Mouse (Mus musculus): ENCODE results near the gene Lrrc36. TPM values are rescaled to one million over a fixed set of nuclear protein-coding genes. Genes with fewer than 3 reads are reported as not detected.

Lrrc36 gene
- polyA plus RNA-seq, 1 experiment, result 0.48 TPM

- DNase-seq (ENCODE audit: low spot score), result no peak
These were observed 53.4 kb downstream of the Lrrc36 start for GRCm38 (mm10) chr8:105466700-105467291.

GRCm38 (mm10) chr8:105467396-105467985, 54.1 kb downstream of the Lrrc36 start:
- no peak for DNase-seq (ENCODE audit: low spot score)

- no peak for DNase-seq (ENCODE audit: low spot score)
These were observed 54.8 kb downstream of the Lrrc36 start for GRCm38 (mm10) chr8:105468002-105468720.

GRCm38 (mm10) chr8:105469041-105469695, 55.8 kb downstream of the Lrrc36 start:
- DNase-seq (ENCODE audit: low spot score), result no peak

DNA sequence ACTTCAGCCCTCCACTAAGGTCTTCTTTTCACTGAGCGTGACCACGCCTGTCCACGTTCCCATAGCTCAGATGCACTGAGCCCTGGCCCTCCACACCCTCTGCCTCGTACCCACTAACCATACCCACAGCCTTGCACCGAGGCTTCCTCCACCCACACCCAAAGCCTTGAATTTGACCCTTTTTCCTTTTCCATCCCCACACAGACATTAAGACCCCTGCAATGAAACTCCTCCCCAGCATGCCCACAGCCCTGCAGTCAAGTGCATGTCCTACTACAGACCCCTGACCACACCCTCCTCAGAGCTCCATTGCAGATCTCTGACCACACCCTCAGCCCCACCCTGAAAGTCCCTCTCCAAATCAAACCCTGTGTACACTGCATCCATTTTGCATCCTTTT, 56.4 kb downstream of the Lrrc36 start:
- no peak for DNase-seq (ENCODE audit: low spot score)

GRCm38 (mm10) chr8:105470262-105470661, 56.9 kb downstream of the Lrrc36 start:
- DNase-seq (ENCODE audit: low spot score), result no peak

- DNase-seq (ENCODE audit: low spot score), result no peak
These were observed 57.4 kb downstream of the Lrrc36 start for GRCm38 (mm10) chr8:105470681-105471313.

DNA sequence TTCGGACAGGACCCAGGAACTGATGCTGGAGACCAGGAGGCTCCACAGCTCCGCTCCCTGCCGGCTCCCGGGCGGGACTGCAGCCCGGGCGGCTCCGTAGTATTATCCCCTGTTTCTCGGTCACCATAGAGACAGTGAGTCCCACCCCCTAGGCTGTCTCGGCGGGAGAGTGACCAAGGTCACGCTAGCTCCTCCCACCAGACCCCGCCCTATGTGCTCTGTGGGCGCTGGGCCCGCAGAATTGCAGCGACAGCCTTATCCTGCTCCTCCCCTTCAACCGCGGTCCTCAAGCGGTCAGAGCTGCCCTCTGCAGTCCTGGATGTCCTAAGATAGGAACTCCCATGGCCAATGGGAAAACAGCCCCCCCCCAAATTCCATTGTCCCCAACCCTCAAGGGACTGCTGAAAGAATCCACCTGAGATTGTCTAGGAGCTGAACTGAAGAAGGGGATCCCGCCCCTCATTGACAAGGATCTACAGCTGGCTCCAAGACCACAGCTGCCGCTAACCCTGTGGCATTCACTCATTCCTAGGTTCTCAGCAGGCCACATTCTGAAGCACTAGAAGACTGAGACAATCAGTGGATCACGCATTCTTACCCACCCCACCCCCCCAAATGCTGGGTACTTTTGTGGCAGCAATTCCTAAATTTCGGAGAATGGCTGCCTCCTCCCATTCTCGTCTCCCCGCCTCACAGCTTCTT, 58.1 kb downstream of the Lrrc36 start, which contains the start of gene Tppp3:
Gene Tppp3, minus strand, starts transcription at position 213 of the 702 bp plus-strand sequence.
- DNase-seq (ENCODE audit: low spot score), result peak; percentile 70

DNA sequence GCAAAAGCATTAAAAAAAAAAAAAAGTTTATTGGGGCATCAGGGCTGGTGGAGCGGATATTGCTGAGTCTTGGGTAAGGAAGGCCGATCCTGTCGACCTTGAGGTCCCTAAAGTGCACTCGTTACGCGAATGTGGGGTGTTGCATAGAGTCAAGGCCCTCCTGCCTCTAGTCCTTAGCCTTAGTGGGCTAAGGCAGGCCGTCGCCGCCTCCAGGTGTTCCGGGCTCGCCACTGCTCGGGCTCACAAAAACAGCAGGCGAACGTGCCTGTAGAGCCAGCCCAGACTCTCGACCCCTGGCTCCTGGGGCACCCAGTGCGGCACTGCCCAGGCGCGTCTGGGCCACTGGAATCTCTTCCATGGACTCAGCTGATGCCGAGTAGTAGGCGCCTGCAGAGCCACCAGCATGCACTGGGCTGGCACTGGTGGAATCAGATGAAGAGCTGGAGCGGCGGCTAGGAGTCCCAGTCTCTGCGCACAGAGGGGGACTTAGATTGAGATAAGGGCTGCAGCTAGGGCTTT, 59.1 kb downstream of the Lrrc36 start:
- DNase-seq (ENCODE audit: low spot score), result no peak

DNA sequence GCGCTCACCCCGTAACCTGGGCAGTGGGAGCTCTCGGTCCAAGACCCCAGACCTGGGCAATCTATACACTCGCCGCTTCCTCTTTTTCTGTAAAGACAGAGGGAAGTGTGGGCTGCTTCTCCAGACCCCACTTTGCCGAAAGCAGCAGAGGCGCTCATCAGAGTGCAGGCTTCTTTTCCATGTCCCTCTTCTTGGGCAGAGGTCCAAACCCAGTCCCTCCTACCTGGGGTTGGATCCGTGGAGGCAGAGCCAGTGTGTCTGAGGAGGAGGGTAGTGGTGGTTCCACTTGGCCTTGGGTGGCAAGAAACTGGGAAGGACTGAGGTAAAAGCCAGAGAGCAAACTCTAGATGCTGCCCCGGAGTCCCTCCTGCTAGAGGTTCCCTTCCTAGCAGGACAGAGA, 59.6 kb downstream of the Lrrc36 start:
- no peak for DNase-seq (ENCODE audit: low spot score)

DNA sequence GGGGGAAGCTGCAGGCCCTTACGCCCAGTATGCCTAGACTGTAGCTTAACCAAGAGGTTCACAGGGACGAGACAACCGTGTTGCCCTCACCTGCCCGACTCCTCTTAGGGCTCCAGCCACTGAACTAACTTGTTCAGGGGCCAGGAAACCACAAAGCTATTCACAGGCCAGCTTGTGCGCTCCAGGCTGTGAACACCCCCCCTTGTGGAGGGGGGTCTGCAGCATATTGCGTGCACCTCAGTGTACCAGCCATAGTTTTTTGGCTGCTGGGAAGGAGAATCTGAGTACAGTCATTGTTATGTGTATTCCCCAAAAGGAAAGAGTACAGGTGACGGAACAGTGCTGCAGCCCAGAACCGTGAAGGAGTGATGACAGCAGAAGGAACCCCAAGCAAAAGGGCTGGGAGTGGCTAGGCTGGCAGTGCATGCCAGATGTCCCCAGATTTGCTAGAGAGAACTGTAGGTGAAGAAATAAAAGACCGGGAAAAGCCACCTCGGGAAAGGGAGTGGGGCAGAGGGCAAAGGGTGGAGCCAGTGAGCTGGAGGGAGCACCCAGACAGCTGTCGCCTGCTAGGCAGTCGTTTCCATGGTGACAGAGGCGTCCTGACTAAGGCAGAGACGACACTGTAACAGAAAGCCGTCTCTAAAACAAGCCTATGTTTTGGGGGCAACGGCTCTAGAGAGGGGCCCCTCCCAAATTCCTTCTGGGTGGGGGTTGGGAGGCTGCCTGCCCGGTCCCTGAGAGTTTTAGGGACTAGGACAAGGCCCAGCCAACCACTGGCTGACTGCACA, 60.6 kb downstream of the Lrrc36 start:
- DNase-seq (ENCODE audit: low spot score), result no peak

GRCm38 (mm10) chr8:105474680-105475079, 61.3 kb downstream of the Lrrc36 start:
- no peak for DNase-seq (ENCODE audit: low spot score)

GRCm38 (mm10) chr8:105475254-105475653, 61.9 kb downstream of the Lrrc36 start:
- no peak for DNase-seq (ENCODE audit: low spot score)

GRCm38 (mm10) chr8:105475742-105476141, 62.4 kb downstream of the Lrrc36 start:
- no peak for DNase-seq (ENCODE audit: low spot score)

DNA sequence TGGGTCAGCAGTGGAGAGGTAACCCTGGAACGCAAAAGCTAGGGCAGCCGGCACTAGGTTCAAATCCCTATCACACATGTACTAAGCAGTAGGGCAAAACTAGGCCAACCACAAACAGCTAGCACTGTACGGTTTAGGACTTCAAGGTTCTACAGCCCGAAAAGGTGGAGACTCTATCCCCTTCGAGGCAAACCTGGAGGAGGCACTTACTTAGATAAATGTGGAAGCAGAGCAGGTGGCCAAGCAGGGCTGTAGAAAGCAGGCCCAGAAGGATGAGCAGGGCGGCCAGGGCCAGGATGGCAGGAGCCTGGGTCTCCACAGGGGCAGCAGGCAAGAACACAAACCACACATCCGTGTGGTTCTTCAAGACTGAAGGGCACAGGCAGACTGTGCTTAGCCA, 62.8 kb downstream of the Lrrc36 start:
- DNase-seq (ENCODE audit: low spot score), result no peak

GRCm38 (mm10) chr8:105476628-105477413, 63.5 kb downstream of the Lrrc36 start:
- no peak for DNase-seq (ENCODE audit: low spot score)

- no peak for DNase-seq (ENCODE audit: low spot score)
These were observed 64.4 kb downstream of the Lrrc36 start for GRCm38 (mm10) chr8:105477792-105478191.

DNA sequence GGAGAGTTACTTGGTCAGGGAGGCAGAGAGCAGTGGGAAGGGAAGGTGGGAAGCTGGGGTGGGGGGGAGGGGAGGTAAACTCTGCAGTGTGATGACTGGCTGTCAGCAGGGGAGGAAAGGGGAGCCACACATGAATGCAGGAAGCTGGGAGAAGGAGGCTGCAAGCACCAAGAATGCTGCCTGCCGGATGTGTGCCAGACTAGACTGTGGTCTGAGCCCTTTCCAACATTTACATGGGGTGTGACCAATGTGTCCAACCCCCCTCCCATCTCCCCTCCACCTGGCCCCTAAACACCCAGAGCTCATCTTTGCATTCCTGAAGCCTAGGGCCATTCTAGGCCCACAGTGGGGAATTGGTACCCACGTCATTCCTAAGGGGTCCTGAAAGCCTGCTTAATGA, 67.6 kb downstream of the Lrrc36 start:
- no peak for DNase-seq (ENCODE audit: low spot score)

- no peak for DNase-seq (ENCODE audit: low spot score)
These were observed 68.1 kb downstream of the Lrrc36 start for GRCm38 (mm10) chr8:105481453-105481852.

DNA sequence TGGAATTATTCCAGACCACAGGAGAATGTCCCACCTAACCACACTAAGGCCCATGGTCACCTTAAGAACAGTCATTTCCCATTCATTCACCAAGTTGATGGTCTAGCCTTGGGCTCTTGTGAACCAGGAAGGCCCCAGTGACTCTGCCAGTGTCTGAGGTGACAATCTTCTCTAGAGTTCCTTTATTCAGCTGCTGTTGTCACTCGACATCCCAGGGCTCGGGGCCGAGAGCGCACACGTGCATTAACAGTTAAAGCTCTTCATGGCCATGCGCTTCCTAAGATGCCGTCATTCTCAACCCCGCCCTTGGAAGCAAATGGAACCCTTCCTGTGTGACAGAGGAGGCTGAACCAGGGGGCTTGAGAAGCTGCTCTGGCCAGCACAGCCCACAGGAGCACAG, 68.8 kb downstream of the Lrrc36 start:
- DNase-seq (ENCODE audit: low spot score), result no peak
